Mouse (Mus musculus): ENCODE data around the gene Gm28553.
"Not testable (repeated sequence)": the region's sequence is repeated elsewhere in the genome, so short reads cannot be mapped to it uniquely, and the experiment has no call there.

Gene Gm28553

DNA sequence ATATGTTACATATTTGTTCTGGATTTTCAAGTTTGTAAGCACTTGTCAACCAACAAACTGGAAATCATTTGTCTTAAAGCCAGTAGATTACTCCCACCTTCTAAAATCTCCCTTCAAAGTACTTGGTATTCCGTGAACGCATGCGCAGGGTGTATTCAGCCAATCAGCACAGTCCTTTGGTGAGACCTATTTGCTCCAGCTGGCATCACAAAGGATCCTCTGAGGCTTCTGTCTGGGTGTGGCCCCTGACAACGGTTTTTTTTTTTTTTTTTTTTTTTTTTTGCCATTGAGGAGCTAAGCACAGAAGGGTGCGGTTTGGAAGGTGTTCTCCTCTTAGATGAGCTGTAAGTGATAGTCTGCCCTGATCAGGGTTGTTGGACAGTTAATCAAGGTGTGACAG lies at the start of gene Gm28553:
Gm28553 (plus strand) TSS at position 301 of the 400 bp plus-strand sequence.
- not testable (repeated sequence) for DNase-seq

Data from lung, postnatal 14 days (tissue).